Mouse (Mus musculus) T-helper 17 cell (primary cell): ENCODE results near the gene Agrp.

Source experiments
- in situ Hi-C, 2 experiments: fragments of 300-600 bp; cut with MboI, MseI; formaldehyde crosslinking; loops; 1 replicate in 1 of 2; 2 replicates in 1 of 2; pipeline ENCODE4 v1.15.1; 2025; ENCODE audit warnings: high pct_unique_total_duplicates in 2 of 2

Gene Agrp

DNA sequence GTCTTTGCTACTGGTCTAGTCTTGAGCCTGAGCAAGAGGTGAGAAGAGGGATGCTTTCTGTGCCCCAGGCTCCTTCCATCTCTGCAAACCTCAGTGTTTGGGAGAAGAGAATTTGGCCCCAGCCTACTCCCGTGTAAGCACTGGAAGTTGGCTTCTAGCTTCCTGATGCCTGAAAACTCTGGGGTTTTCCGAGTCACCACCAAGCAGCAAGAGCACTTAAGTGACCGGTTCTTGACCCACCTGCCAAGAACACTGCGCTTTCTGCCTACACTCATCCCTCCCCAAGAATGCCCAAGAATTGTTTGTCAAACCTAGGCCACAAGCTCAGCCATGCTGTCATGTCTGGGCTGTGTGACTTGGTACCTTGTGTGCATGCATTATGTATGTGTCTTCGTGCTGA lies 116.7 kb downstream of the Agrp start:
- in situ Hi-C loops = no loop called here

DNA sequence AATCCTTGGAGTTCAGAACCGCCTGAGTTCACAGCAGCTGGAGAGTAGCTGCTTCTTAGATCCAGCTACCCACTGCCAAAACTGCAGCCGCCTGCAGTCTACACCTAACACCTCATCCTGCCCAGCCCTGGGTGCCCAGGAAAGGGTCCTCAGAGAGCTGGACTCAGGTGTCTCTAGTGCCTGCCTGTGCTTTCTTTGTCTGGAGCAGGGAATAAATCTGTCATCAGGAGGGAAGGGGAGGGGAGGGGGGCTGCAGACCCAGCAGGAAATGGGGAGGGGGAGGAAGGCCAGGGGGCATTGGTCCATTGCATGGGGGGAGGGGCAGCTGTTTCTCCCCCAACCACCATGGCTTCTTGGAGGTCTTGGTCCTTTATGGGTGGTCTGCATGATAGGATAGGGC lies 117.6 kb downstream of the Agrp start:
- in situ Hi-C loops = no loop called here

DNA sequence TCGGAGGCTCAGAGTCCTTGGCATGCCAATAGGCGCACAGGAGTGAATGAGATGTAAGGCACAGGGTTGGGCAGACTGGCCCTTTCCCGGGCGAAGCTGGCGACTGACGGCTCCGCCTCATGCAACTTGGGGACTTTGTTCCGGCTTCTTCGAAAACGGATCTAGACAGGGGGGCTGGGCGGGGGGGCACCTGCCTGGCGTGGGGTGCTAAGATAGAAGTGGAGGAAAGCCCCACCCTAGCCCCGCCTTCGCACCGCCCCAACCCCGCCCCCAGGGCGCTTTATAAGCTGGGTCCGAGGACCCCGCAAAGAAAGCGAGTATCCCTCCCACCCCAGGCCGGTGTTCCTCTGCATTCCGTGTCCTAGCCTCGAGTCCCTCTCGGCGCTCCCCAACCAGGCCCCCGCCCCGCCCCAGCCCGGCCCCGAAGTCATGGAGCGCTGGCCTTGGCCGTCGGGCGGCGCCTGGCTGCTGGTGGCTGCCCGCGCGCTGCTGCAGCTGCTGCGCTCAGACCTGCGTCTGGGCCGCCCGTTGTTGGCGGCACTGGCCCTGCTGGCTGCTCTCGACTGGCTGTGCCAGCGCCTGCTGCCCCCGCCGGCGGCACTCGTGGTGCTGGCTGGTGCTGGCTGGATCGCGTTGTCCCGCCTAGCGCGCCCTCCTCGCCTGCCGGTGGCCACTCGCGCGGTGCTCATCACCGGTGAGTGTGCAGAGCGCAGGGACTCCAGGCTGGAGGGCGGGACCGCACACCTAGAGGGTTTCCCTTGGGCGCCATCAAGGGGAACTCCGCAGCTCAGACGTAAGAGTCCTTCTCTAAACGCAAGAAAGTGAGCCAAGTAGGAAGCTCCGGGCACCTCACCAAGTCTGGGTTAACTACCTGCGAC lies 118.5 kb downstream of the Agrp start, which contains the start of gene Hsd11b2:
Gene Hsd11b2, plus strand, starts transcription at position 320 of the 878 bp plus-strand sequence.
- in situ Hi-C loops = no loop called here

DNA sequence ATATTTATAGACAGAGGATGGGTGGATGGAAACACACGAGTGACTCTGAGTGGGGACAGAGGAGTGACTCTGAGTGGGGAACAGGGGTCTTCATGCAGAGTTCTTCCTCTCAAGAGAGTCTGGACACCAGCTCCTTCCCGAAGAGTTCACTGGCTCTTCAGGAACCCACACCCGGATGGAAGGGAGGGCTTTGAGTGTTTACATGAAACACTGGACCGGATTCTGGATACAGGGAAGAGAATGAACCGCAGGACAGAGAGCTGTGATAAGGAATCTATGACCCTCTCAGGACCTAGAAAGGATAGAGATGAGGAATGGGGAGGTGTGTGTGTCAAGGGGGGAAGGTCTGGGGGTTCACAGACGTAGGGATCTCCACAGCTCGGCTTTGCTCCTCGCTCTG lies 119.8 kb downstream of the Agrp start:
- in situ Hi-C loops = no loop called here
